Mouse (Mus musculus): ENCODE data around the gene Evx2. TPM values are rescaled to one million over a fixed set of nuclear protein-coding genes. Genes with fewer than 3 reads are reported as not detected.

The Evx2 gene
- total and polyA plus RNA-seq, 3 experiments = not detected

DNA sequence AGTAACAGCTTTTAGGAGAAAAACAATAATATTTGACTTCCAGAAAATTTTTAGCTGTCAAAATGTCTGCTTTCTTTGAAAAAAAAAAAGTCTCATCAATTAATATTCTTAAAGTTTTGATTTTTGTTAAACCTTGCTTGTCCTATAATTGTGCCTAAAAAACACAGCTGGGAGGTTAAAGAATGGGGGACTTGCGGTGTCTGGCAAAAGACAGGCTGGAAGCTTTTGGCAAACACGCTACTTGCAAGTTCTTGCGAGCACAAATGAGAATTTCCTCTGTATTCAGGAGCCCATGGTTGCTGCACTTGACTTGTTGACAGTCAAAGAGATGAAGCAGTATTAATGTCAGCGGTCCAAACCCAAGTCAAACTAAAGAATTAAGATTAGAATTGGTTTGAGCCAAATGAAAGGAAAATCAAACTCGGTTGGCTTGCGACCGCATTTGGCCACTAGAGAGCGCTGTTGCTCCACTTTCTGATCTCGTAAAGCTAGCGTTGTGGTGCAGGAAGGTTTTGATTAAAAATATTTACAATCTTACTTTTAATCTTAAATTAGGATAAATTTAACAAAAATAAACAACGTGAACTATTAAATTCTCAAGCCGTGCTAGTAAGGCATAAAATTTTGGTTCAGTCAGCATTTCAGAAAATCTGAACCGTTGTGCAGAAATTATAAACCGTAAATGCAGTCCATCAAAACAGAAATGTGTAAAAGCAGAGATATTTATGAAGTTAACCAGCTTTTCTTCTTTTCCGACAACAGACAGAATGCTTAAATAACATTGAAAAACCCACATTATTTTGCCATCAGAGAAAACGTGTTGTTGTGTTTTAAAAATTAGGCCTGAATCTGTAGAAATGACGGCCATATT, 42.8 kb upstream of the Evx2 start:
- H3K27me3 ChIP-seq (ENCODE audit: control insufficient read depth in 1 of 2, insufficient read depth in 2 of 2, low read length in 2 of 2) = no peaks in the 10 kb centered on the region
- no peak overlapping the region for H3K4me3 ChIP-seq (ENCODE audit: control insufficient read depth in 1 of 2, insufficient read depth in 1 of 2, low read depth in 2 of 2, low read length in 2 of 2)

DNA sequence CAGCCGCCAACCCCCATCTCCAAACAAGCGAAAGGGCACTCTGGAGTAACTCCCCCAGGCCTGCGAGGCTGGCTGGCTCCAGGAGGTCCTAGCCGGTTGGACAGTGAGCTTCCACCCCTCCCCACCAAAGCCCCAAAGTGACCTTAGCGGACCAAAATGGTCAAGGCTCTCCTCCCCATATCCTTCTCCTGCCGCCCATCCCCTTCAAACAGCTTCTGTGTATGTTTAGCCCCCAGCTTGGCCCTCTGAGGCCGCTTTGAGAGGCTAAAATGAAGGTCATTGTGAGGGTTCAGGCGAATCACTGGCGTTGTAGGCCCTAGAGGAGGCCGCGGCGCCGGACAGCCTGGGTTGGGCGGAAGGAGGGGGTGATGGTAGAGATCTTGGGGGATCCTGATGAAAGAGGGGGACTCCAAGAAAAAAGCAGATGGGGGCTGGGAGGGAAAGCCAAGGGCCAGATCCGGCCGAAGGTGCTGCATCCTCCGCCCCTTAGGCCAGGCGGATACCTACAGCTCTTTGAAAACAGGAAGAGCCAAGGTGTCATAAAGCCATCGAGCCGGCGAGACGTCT, 41.3 kb upstream of the Evx2 start:
- H3K79me2 ChIP-seq (ENCODE audit: control insufficient read depth, insufficient read depth, low read length, poor library complexity) = peaks cover 6% of the 10 kb centered on the region; the same call in 1 of the 2 replicates
- H3K9ac ChIP-seq (ENCODE audit: control insufficient read depth, low read depth, low read length, poor library complexity, severe bottlenecking) = no peak overlapping the region
- TF ChIP-seq HCFC1 (IDR thresholded peaks at IDR 0.05; ENCODE audit: low read depth, low read length) = no peak
- no peak for TF ChIP-seq POLR2AphosphoS2 (IDR thresholded peaks at IDR 0.05; ENCODE audit: low read length)
- TF ChIP-seq POLR2A (IDR thresholded peaks at IDR 0.05; ENCODE audit: control insufficient read depth in 1 of 2, insufficient read depth in 1 of 2, low read depth in 1 of 2, low read length in 2 of 2, poor library complexity in 1 of 2) = no peak
- no peak for TF ChIP-seq MAX (IDR thresholded peaks at IDR 0.05; ENCODE audit: low read length)
- H3K27ac ChIP-seq (ENCODE audit: control insufficient read depth, low read depth, low read length) = no peak overlapping the region
- H3K27me3 ChIP-seq (ENCODE audit: control insufficient read depth in 1 of 2, insufficient read depth in 2 of 2, low read length in 2 of 2) = no peaks in the 10 kb centered on the region; a peak in 1 of 4 replicates
- no peak overlapping the region for H3K4me3 ChIP-seq (ENCODE audit: control insufficient read depth in 1 of 2, insufficient read depth in 1 of 2, low read depth in 2 of 2, low read length in 2 of 2)
- H3K36me3 ChIP-seq (ENCODE audit: control insufficient read depth in 1 of 2, insufficient read depth in 2 of 2, low read length in 2 of 2) = no peaks in the 10 kb centered on the region
- H3K4me1 ChIP-seq (ENCODE audit: control insufficient read depth in 1 of 2, insufficient read depth in 2 of 2, low read length in 2 of 2) = no peaks in the 10 kb centered on the region
- H3K9me3 ChIP-seq (replicated peaks; ENCODE audit: insufficient read depth, low read length) = no peaks in the 10 kb centered on the region
- DNase-seq (ENCODE audit: low read depth, low spot score) = no peak

More for the DNA sequence above, 42.8 kb upstream of the Evx2 start:
- H3K9me3 ChIP-seq (replicated peaks; ENCODE audit: insufficient read depth, low read length) = no peaks in the 10 kb centered on the region
- peaks cover 6% of the 10 kb centered on the region; the same call in 1 of the 2 replicates for H3K79me2 ChIP-seq (ENCODE audit: control insufficient read depth, insufficient read depth, low read length, poor library complexity)
- no peak overlapping the region for H3K9ac ChIP-seq (ENCODE audit: control insufficient read depth, low read depth, low read length, poor library complexity, severe bottlenecking)
- H3K27ac ChIP-seq (ENCODE audit: control insufficient read depth, low read depth, low read length) = no peak overlapping the region
- peak; percentile 98 for TF ChIP-seq RAD21 (IDR thresholded peaks at IDR 0.05; ENCODE audit: low read depth, low read length)
- TF ChIP-seq SIN3A (IDR thresholded peaks at IDR 0.05; ENCODE audit: low read length) = no peak
- TF ChIP-seq USF2 (IDR thresholded peaks at IDR 0.05; ENCODE audit: borderline replicate concordance in 1 of 2, insufficient read depth in 1 of 2, low read depth in 1 of 2, low read length in 2 of 2) = no peak
- no peak for TF ChIP-seq ZMIZ1 (IDR thresholded peaks at IDR 0.05; ENCODE audit: low read depth, low read length)
- TF ChIP-seq NRF1 (IDR thresholded peaks at IDR 0.05; ENCODE audit: insufficient read depth, low read depth, low read length, poor library complexity, severe bottlenecking) = no peak
- no peak for TF ChIP-seq ETS1 (IDR thresholded peaks at IDR 0.05; ENCODE audit: low read depth, low read length)
- TF ChIP-seq EP300 (IDR thresholded peaks at IDR 0.05; ENCODE audit: low read depth in 1 of 2, low read length in 2 of 2) = no peak
- TF ChIP-seq E2F4 (IDR thresholded peaks at IDR 0.05; ENCODE audit: borderline replicate concordance, low read depth, low read length) = no peak
- peak; percentile 93 to 95 (median 95) for TF ChIP-seq CTCF (IDR thresholded peaks at IDR 0.05 in 2 of 3, conservative IDR thresholded peaks at IDR 0.05 in 1 of 3; ENCODE audit: control insufficient read depth in 1 of 3, insufficient read depth in 1 of 3, low read depth in 2 of 3, low read length in 3 of 3, poor library complexity in 1 of 3, severe bottlenecking in 1 of 3)
- no peak for TF ChIP-seq POLR2AphosphoS5 (IDR thresholded peaks at IDR 0.05; ENCODE audit: borderline replicate concordance, low read depth, low read length)
- peak; percentile 87 for TF ChIP-seq ZC3H11A (IDR thresholded peaks at IDR 0.05; ENCODE audit: low read depth, low read length)
- no peak for TF ChIP-seq BHLHE40 (IDR thresholded peaks at IDR 0.05; ENCODE audit: borderline replicate concordance, low read depth, low read length)
- peak; percentile 77 for TF ChIP-seq SMC3 (IDR thresholded peaks at IDR 0.05; ENCODE audit: low read depth, low read length)
- H3K4me1 ChIP-seq (ENCODE audit: control insufficient read depth in 1 of 2, insufficient read depth in 2 of 2, low read length in 2 of 2) = no peaks in the 10 kb centered on the region; a peak in 2 of 4 replicates
- H3K36me3 ChIP-seq (ENCODE audit: control insufficient read depth in 1 of 2, insufficient read depth in 2 of 2, low read length in 2 of 2) = peaks cover 0 to 2% of the 10 kb centered on the region in 2 experiments; a peak in 1 of 4 replicates
- peak; percentile 68 for DNase-seq (ENCODE audit: low read depth, low spot score)
